Mouse (Mus musculus) liver, embryonic 11.5 days (tissue): ENCODE results near the gene Ramp2. TPM values are rescaled to one million over a fixed set of nuclear protein-coding genes. Genes with fewer than 3 reads are reported as not detected.

Experiments used
- ATAC-seq: fragments of 200-750 bp; cut with Nextera tagmentation; replicated peaks from 2 replicates; pipeline ENCODE4 v1.8.0; 2017; ENCODE audit warnings: moderate number of reproducible peaks, mild to moderate bottlenecking, moderate TSS enrichment, moderate library complexity; ENCODE audit not compliant: low FRiP score
- DNase-seq: peaks from one replicate; pipeline ENCODE4 v3.0.0-alpha.2; 2017; ENCODE audit warnings: low spot score
- H3K27ac ChIP-seq: fragments of 300-500 bp; sonication (generic); 2 replicates; pipeline ENCODE4 v1.5.1; 2014; ENCODE audit warnings: mild to moderate bottlenecking, low read depth, low read length, control low read depth
- H3K27me3 ChIP-seq: fragments of 300-500 bp; sonication (generic); replicated peaks from 2 replicates; pipeline ENCODE4 v1.6.1; 2014; ENCODE audit warnings: low read length, mixed read lengths; ENCODE audit not compliant: control insufficient read depth, insufficient read depth
- H3K36me3 ChIP-seq: fragments of 300-500 bp; sonication (generic); 2 replicates; pipeline ENCODE4 v1.6.1; 2014; ENCODE audit warnings: mild to moderate bottlenecking, low read length, moderate library complexity, mixed read lengths; ENCODE audit not compliant: control insufficient read depth, insufficient read depth
- H3K4me1 ChIP-seq: fragments of 300-500 bp; sonication (generic); replicated peaks from 2 replicates; pipeline ENCODE4 v1.6.1; 2014; ENCODE audit warnings: low read length, mixed read lengths; ENCODE audit not compliant: control insufficient read depth, insufficient read depth
- H3K4me2 ChIP-seq: fragments of 300-500 bp; sonication (generic); 2 replicates; pipeline ENCODE4 v1.6.1; 2014; ENCODE audit warnings: mild to moderate bottlenecking, control low read depth, moderate library complexity
- H3K4me3 ChIP-seq: fragments of 300-500 bp; sonication (generic); 2 replicates; pipeline ENCODE4 v1.5.1; 2014; ENCODE audit warnings: low read depth, low read length, control low read depth
- H3K9ac ChIP-seq: fragments of 300-500 bp; sonication (generic); 2 replicates; pipeline ENCODE4 v1.6.1; 2014; ENCODE audit warnings: low read depth, low read length, control low read depth
- H3K9me3 ChIP-seq: fragments of 300-500 bp; sonication (generic); 2 replicates; pipeline ENCODE4 v1.6.1; 2016; ENCODE audit warnings: low read length, inconsistent platforms, mixed read lengths; ENCODE audit not compliant: control insufficient read depth
- WGBS: fragments of 180-500 bp; shearing (Covaris S2); extraction: QIAGEN DNeasy Blood & Tissue Kit; methylation state at CpG from one replicate; pipeline ENCODE4 v1.1.7; 2014; 5-methylcytosine and 5-hydroxymethylcytosine counted together
- polyA plus RNA-seq: library from polyadenylated mRNA; unstranded; fragments of >200 nt; fragmentation: Nextera tagmentation; extraction: Ambion mirVana; gene quantifications from 2 replicates; pipeline ENCODE4 v1.2.1, GENCODE M21; 2014

The Ramp2 gene
- polyA plus RNA-seq, 1 experiment from 2014 or later = 64.2 TPM

DNA sequence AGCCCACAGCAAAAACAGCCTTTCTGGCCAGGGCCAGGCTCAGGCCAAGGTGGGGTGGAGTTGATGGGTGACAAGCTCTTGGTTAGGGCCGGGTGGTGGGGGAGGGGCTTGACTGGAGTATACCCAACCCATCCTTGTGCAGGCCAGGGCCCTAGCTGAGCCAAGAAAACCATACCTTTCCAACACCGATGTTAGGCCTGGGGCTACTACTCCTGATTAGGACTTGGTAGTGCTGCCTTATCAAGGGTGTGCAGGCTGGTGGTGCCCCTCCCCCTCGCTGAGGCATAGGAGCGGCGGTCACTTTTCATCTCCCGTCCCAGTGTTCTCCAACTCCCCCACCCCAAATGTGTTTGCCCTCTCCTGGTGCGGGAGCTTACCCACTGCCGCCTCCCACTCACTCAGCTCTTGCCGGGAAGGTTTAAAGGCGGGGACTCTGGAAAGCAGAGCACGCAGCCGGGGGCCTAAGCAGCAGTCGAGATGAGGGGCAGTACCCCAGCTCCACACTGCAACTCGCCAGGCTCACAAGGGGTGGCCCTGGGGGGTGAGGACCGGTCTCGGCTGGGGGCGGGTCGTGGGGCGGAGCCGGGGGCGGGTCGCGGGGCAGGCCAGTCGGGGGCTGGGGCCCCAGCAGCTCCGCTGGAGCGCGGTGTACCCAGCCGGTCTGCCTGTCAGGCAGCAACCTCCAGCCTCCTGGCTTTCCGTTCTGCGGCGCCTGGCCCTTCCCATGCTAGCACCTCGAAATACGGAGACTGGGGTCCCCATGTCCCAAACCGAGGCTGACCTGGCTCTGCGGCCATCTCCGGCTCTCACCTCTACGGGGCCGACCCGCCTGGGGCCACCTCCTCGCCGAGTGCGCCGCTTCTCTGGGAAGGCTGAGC, 14.4 kb downstream of the Ramp2 start, which contains the start of gene Wnk4:
Wnk4 (plus strand) TSS at position 620 of the 878 bp plus-strand sequence.
- DNase-seq (peak; percentile 89), ATAC-seq (peak; percentile 94)
- Histone ChIP-seq H3K36me3 (peaks cover 10% of the 10 kb centered on the region; the same call in 1 of the 2 replicates), H3K9me3 (no peaks in the 10 kb centered on the region), H3K27ac (peak within 1 kb of the TSS; percentile 95), H3K4me2 (peak within 1 kb of the TSS; percentile 99), H3K4me1 (peaks cover 48% of the 10 kb centered on the region), H3K4me3 (peak within 1 kb of the TSS; percentile 82), H3K9ac (peak within 1 kb of the TSS; percentile 92), H3K27me3 (peaks cover 32% of the 10 kb centered on the region)
- under 1% methylated on average over 42 of the region's 43 CpGs for WGBS

GRCm38 (mm10) chr11:101260826-101261380, 15.1 kb downstream of the Ramp2 start:
- peak; percentile 55 for DNase-seq
- no peak for ATAC-seq
- peaks cover 10% of the 10 kb centered on the region; the same call in 1 of the 2 replicates for H3K36me3 ChIP-seq
- H3K4me3 ChIP-seq = peak overlapping the region; percentile 82
- peak overlapping the region; percentile 99 for H3K4me2 ChIP-seq
- H3K9ac ChIP-seq = peak overlapping the region; percentile 92
- peaks cover 37% of the 10 kb centered on the region for H3K27me3 ChIP-seq
- peak overlapping the region; percentile 95 for H3K27ac ChIP-seq
- WGBS = under 1% methylated on average over 30 of the region's 30 CpGs
- H3K9me3 ChIP-seq = no peaks in the 10 kb centered on the region
- peaks cover 46% of the 10 kb centered on the region for H3K4me1 ChIP-seq

- H3K9me3 ChIP-seq = no peaks in the 10 kb centered on the region
- 6% methylated on average over 24 of the region's 24 CpGs for WGBS
- peaks cover 37% of the 10 kb centered on the region for H3K27me3 ChIP-seq
- no peak for DNase-seq
- H3K27ac ChIP-seq = no peak overlapping the region
- H3K4me2 ChIP-seq = peak overlapping the region; percentile 99
- peak overlapping the region; percentile 82 for H3K4me3 ChIP-seq
- H3K9ac ChIP-seq = peak overlapping the region; percentile 49
- peaks cover 10% of the 10 kb centered on the region; the same call in 1 of the 2 replicates for H3K36me3 ChIP-seq
- no peak for ATAC-seq
- peaks cover 45% of the 10 kb centered on the region for H3K4me1 ChIP-seq
These were observed 16.6 kb downstream of the Ramp2 start for GRCm38 (mm10) chr11:101262272-101262967.

DNA sequence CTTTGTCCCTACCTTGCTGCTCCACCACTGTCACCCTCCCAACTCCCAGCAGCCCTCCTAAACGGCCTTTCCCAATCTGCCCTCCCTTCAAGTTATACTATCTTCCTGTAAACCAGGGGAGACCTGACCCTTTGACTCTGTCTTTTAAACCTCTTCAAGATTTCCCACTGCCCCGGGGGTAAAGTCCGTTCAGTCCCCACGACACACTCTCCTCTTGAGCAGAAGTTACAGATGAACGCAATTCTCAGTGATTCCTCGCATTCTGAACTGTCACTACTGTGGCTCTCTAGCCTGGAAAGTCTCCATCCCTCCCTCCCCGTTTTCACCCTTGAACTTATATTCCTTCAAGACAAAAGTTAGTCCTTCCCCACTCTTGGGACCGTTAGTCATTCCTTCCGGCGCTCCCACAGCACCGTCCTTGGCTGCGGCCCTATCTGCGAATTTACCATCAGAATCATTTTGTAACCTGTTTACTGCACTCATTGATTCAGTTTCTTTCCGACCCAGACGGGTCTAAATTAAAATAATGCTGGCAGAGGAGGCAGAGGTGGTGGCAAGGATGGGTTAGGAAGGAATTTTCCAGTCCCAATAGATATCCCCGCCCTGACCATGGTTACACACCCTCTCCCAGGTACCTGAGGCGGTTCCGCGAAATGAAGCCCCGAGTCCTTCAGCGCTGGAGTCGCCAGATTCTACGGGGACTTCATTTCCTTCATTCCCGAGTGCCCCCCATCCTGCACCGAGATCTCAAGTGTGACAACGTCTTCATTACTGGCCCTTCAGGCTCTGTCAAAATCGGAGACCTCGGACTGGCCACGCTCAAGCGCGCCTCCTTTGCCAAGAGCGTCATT, 17.5 kb downstream of the Ramp2 start:
- H3K27me3 ChIP-seq = peaks cover 37% of the 10 kb centered on the region
- no peak for DNase-seq
- H3K9ac ChIP-seq = no peak overlapping the region
- H3K9me3 ChIP-seq = no peaks in the 10 kb centered on the region
- H3K4me3 ChIP-seq = peak overlapping the region; percentile 82
- peaks cover 6% of the 10 kb centered on the region; the same call in 1 of the 2 replicates for H3K36me3 ChIP-seq
- H3K4me1 ChIP-seq = peaks cover 41% of the 10 kb centered on the region
- WGBS = 11% methylated on average over 32 of the region's 32 CpGs
- H3K4me2 ChIP-seq = peak overlapping the region; percentile 99
- no peak for ATAC-seq
- H3K27ac ChIP-seq = no peak overlapping the region

GRCm38 (mm10) chr11:101263989-101264280, 18.1 kb downstream of the Ramp2 start:
- H3K4me3 ChIP-seq = no peak overlapping the region
- no peaks in the 10 kb centered on the region for H3K9me3 ChIP-seq
- H3K27ac ChIP-seq = no peak overlapping the region
- WGBS = 35% methylated on average over 3 of the region's 3 CpGs
- peak overlapping the region; percentile 99 for H3K4me2 ChIP-seq
- H3K4me1 ChIP-seq = peaks cover 35% of the 10 kb centered on the region
- ATAC-seq = no peak
- peaks cover 37% of the 10 kb centered on the region for H3K27me3 ChIP-seq
- no peak overlapping the region for H3K9ac ChIP-seq
- DNase-seq = no peak
- peaks cover 5% of the 10 kb centered on the region; the same call in 1 of the 2 replicates for H3K36me3 ChIP-seq

DNA sequence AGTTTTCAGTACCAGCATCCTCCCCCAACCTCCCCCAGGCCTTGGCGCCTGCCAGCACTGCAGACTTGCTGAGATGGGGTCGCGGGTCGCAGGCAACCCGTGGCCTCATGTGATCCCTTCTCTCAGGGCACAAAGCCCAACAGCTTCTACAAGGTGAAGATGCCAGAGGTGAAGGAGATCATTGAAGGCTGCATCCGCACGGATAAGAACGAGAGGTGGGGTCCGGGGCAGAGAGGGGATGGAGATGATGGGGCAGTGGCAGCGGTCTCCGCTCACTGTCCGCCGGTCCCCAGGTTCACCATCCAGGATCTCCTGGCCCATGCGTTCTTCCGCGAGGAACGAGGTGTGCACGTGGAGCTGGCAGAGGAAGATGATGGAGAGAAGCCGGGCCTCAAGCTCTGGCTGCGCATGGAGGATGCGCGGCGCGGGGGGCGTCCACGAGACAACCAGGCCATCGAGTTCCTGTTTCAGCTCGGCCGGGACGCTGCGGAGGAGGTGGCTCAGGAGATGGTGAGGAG, 19.2 kb downstream of the Ramp2 start:
- Histone ChIP-seq H3K36me3 (peaks cover 2% of the 10 kb centered on the region; the same call in 1 of the 2 replicates), H3K9me3 (no peaks in the 10 kb centered on the region), H3K4me2 (peak overlapping the region; percentile 59), H3K9ac (no peak overlapping the region), H3K27ac (no peak overlapping the region), H3K4me3 (peak overlapping the region; percentile 28), H3K27me3 (peaks cover 37% of the 10 kb centered on the region), H3K4me1 (peaks cover 35% of the 10 kb centered on the region)
- no peak for ATAC-seq
- no peak for DNase-seq
- 12% methylated on average over 31 of the region's 31 CpGs for WGBS

- H3K27ac ChIP-seq = no peak overlapping the region
- H3K9me3 ChIP-seq = no peaks in the 10 kb centered on the region
- peaks cover 36% of the 10 kb centered on the region for H3K4me1 ChIP-seq
- H3K4me2 ChIP-seq = no peak overlapping the region
- H3K27me3 ChIP-seq = peaks cover 37% of the 10 kb centered on the region
- ATAC-seq (no peak), DNase-seq (no peak)
- H3K9ac ChIP-seq = no peak overlapping the region
- peaks cover 2% of the 10 kb centered on the region; the same call in 1 of the 2 replicates for H3K36me3 ChIP-seq
- H3K4me3 ChIP-seq = no peak overlapping the region
- 51% methylated on average over 6 of the region's 6 CpGs for WGBS
These were observed 20.1 kb downstream of the Ramp2 start for GRCm38 (mm10) chr11:101265906-101266305.
